Mouse (Mus musculus) ovary, postnatal 14 days (tissue): Measurements from ENCODE around the gene Gm42688.

Source experiments
- DNase-seq: peaks from one replicate; pipeline ENCODE4 v3.0.0; 2022; ENCODE audit warnings: low spot score

Gm42688 gene

DNA sequence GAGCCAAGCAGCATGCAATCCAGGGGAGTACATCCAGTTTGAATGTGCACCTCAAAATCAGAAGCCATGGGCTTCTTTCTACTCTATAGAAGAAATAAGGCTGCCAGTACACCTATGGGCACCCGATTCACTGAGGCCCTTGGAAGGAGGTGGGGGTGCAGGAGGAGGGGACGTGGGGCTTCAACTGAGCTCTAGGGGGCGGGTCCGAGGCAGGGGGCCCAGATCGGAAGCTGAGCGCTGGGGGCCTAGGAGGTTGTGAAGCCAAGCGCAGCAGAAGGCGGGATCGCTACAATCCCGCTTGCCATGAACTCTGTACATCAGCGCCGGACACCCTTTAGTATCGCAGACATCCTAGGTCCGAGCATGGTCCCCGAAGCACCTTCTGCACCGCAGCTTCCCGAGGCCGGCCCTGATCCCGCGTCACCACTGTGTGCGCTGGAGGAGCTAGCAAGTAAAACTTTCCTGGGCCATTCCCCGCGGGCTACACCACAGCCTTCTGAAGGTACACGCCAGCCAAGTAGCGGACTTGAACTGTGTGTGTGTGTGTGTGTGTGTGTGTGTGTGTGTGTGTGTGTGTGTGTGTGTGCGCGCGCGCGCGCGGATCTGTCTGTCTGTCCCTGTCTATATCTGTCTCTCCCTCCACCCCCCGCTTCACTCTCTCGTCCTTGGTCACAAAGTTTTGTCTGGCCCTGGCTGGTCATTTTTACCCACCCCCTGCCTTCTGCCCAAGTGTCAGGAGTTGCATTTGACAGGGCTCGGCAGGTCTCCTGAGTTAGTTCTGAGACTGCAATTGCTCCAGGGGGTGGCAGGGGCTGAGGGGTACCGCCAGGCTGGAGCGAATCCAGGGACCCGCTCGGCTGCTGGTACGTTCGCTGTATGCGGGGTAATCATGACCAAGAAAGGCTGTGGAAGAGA, 15.0 kb upstream of the Gm42688 start, which contains the start of gene Lbx2:
Gene Lbx2 (plus strand): TSS at position 247 of the 915 bp plus-strand sequence.
- no peak for DNase-seq

- DNase-seq = no peak
Observed at GRCm38 (mm10) chr6:83087205-83087925, 14.1 kb upstream of the Gm42688 start.

DNA sequence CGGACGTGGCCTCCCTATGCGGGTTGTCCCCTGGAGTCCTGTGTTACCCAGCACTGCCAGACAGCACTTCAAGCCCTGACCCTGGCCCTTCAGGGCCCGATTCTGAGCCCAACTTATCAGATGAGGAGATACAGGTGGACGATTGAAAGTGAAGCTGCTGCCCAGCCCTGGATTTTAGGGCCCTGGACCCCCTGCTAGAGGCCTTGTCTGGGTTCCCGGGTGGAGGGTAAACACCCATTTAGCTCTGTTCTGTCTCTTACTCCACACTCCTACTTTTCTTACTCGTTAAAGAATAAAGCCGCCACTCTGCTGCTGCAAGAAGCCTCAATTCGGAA, 13.5 kb upstream of the Gm42688 start:
- no peak for DNase-seq

GRCm38 (mm10) chr6:83092416-83093127, 8.8 kb upstream of the Gm42688 start:
- DNase-seq = no peak

GRCm38 (mm10) chr6:83095968-83096367, 5.4 kb upstream of the Gm42688 start:
- DNase-seq = no peak

GRCm38 (mm10) chr6:83098411-83098810, 3.0 kb upstream of the Gm42688 start:
- no peak for DNase-seq

- DNase-seq = peak; percentile 53
Observed at GRCm38 (mm10) chr6:83101688-83102556, 505 bp downstream of the Gm42688 start.

- no peak for DNase-seq
Observed at GRCm38 (mm10) chr6:83103130-83103650, 1.8 kb downstream of the Gm42688 start.

DNA sequence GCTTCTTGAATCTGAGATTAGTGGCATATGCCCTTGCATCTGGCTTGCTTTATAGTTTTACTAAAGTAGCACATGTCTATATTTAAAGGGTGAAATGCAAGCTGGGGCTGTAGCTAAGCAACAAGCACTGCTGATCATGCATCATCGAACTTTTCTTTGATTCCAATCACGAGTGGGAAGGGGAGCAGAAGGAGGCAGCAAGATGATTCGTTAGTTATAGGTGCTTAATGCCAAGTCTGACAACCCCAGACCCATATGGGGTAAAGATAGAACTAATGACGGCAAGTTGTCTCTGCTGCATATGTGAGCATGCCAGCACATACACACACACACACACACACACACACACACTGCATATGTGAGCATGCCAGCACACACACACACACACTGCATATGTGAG, 2.7 kb downstream of the Gm42688 start:
- no peak for DNase-seq

DNA sequence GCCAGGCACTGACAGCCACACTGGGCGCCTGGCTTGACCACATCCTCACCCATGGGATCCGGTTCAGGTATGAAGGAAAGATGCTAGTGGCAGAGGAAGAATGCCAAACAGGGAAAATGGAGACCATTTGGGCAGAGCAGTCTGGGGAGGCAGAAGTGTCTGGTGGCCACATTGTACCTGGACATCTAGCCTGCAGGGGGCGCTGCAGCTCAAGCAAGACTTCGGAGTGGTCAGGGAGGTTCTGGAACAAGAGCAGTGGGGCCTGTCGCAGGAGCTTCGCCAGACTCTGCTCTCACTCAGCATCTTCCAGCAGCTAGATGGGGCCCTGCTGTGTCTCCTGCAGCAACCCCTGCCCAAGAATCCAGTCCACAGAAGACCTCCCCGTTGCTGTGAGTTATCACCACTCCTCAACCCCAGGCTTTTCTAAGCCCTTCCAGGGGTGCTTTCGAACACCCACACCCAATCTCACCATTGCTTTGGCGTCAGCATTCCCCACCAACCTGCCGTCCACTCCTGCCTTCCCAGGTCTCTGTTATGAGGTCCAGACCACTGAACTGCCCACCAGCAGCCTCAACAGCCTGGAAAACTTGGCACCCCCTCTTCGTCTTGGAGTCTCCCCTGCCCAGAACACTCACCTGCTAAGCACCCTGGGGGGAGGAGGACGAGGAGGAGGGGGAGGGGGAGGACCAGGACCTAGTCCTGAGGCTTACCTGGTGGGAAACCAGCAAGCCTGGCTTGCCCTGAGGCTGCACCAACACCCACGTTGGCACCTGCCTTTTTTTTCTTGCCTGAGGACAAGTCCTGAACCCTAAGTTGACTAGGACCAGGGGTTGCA, 6.4 kb downstream of the Gm42688 start:
- DNase-seq = peak; percentile 76

DNA sequence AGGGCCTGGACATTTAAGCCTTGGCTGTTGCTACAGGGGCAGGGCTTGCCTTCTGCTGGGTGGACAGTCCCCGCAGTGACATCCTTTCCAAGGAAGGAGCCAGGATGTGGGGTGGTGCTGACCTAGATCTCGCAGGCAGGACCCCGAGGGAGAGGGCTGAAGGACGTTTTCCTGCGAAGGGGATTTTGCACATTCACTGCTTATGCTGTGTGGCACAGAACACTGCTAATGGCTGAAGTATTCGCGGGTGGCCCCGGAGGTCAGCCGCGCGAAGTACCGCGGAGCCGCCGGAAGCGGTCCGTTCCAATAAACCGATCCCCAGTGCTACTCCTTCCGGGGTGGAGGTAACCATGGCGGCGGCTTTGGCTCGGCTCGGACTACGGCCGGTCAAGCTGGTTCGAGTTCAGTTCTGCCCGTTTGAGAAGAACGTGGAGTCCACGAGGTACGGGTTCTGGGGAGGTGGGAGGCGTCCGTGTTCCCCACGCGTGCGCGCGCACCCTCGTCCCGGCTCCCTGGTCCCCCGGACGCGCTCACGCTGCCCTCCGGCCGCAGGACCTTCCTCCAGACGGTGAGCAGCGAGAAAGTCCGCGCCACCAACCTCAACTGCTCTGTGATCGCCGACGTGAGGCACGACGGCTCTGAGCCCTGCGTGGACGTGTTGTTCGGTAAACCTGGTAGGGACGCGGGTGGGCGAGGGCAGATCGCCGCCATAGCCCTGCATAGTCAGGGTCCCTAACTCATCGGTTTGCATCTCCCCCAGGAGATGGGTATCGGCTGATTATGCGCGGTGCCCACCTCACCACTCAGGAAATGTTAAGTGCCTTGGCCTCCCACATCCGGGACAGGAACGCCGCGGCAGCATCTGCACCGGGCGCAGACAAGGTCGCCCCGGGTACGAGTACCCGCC, 7.6 kb downstream of the Gm42688 start, which contains the start of gene Mrpl53:
Gene Mrpl53 (plus strand): TSS at position 279 of the 907 bp plus-strand sequence.
- DNase-seq = peak; percentile 80

- no peak for DNase-seq
Observed at GRCm38 (mm10) chr6:83111510-83112136, 10.2 kb downstream of the Gm42688 start.

GRCm38 (mm10) chr6:83115011-83115671, 13.7 kb downstream of the Gm42688 start, which contains the start of gene Mogs:
Mogs (plus strand) TSS chr6:83115496.
- DNase-seq = peak; percentile 92

GRCm38 (mm10) chr6:83115682-83116372, 14.4 kb downstream of the Gm42688 start:
- no peak for DNase-seq

DNA sequence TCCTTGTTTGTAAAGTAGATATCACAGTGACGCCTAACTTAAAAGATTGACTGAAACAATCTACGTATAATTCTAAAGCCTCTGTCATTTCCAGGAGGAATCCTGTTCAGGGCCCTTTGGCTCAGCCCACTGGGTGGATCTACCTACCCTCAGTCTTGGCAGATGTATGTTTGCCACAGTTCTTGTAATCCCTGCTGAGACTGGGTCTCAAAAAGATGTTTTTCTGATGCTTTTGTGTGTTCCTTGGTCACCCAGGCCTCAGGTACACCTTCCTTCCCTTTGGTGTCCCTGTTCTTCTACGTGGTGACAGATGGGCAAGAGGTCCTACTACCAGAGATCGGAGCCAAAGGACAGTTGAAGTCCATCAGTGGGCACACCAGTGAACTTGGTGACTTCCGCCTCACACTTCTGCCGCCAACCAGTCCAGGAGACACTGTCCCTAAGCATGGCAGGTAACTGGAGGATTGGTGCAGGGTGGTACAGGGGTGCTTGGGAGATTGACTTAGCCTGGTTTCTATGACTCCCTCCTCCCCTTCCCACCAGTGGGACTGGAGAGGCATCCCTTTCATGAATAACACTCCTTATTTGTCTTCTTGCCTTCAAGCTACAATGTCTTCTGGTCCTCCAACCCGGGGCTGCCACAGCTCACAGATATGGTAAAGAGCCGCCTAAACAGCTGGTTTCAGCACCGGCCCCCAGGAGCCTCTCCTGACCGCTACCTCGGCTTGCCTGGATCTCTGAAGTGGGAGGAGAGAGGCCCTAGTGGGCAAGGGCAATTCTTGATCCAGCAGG, 15.2 kb downstream of the Gm42688 start:
- no peak for DNase-seq

GRCm38 (mm10) chr6:83117165-83117438, 15.7 kb downstream of the Gm42688 start:
- DNase-seq = no peak

- DNase-seq = no peak
Observed at GRCm38 (mm10) chr6:83117616-83118015, 16.2 kb downstream of the Gm42688 start.
